Mouse (Mus musculus): ENCODE data around the gene Pfn3.

The Pfn3 gene

GRCm38 (mm10) chr13:55398088-55398487 is 16.9 kb downstream of the Pfn3 start, which contains the start of gene Slc34a1:
Slc34a1 (plus strand) TSS chr13:55398187.
- DNase-seq (ENCODE audit: low read depth, low spot score) = no peak

GRCm38 (mm10) chr13:55392933-55393332 is 22.1 kb downstream of the Pfn3 start:
- DNase-seq (ENCODE audit: low read depth, low spot score) = peak; percentile 65

GRCm38 (mm10) chr13:55391626-55392029 is 23.4 kb downstream of the Pfn3 start:
- DNase-seq (ENCODE audit: low read depth, low spot score) = no peak

- DNase-seq (ENCODE audit: low read depth, low spot score) = no peak
Measured at GRCm38 (mm10) chr13:55390644-55391043, 24.4 kb downstream of the Pfn3 start.

GRCm38 (mm10) chr13:55381790-55382189 is 33.2 kb downstream of the Pfn3 start:
- no peak for DNase-seq (ENCODE audit: low read depth, low spot score)

GRCm38 (mm10) chr13:55378907-55379580 is 36.0 kb downstream of the Pfn3 start:
- DNase-seq (ENCODE audit: low read depth, low spot score) = no peak

GRCm38 (mm10) chr13:55375877-55376276 is 39.2 kb downstream of the Pfn3 start:
- no peak for DNase-seq (ENCODE audit: low read depth, low spot score)

GRCm38 (mm10) chr13:55374206-55374924 is 40.7 kb downstream of the Pfn3 start:
- no peak for DNase-seq (ENCODE audit: low read depth, low spot score)

- DNase-seq (ENCODE audit: low read depth, low spot score) = no peak
Measured at GRCm38 (mm10) chr13:55371740-55372139, 43.3 kb downstream of the Pfn3 start.

GRCm38 (mm10) chr13:55371007-55371681 is 43.9 kb downstream of the Pfn3 start:
- DNase-seq (ENCODE audit: low read depth, low spot score) = no peak

- DNase-seq (ENCODE audit: low read depth, low spot score) = no peak
Measured at GRCm38 (mm10) chr13:55370234-55370633, 44.8 kb downstream of the Pfn3 start.

- peak; percentile 84 for DNase-seq (ENCODE audit: low read depth, low spot score)
Measured at GRCm38 (mm10) chr13:55369531-55370114, 45.4 kb downstream of the Pfn3 start, which contains the start of gene Rgs14. Rgs14 (plus strand) TSS chr13:55369732.

- DNase-seq (ENCODE audit: low read depth, low spot score) = no peak
Measured at GRCm38 (mm10) chr13:55368401-55368800, 46.6 kb downstream of the Pfn3 start.
